Mouse (Mus musculus) midbrain, embryonic 15.5 days (tissue): ENCODE results near the gene Slc35b3. TPM values are rescaled to one million over a fixed set of nuclear protein-coding genes. Genes with fewer than 3 reads are reported as not detected.

ENCODE experiments used
- ATAC-seq: fragments of 200-750 bp; cut with Nextera tagmentation; replicated peaks from 2 replicates; pipeline ENCODE4 v1.8.0; 2017; ENCODE audit warnings: moderate TSS enrichment
- H3K27ac ChIP-seq: fragments of 300-500 bp; sonication (generic); 2 replicates; pipeline ENCODE4 v1.5.1; 2015; ENCODE audit warnings: mild to moderate bottlenecking, inconsistent platforms
- H3K27me3 ChIP-seq: fragments of 300-500 bp; sonication (generic); replicated peaks from 2 replicates; pipeline ENCODE4 v1.6.1; 2015; ENCODE audit warnings: inconsistent platforms
- H3K36me3 ChIP-seq: fragments of 300-500 bp; sonication (generic); replicated peaks from 2 replicates; pipeline ENCODE4 v1.6.1; 2015; ENCODE audit warnings: inconsistent platforms
- H3K4me1 ChIP-seq: fragments of 300-500 bp; sonication (generic); 2 replicates; pipeline ENCODE4 v1.6.1; 2015; ENCODE audit warnings: inconsistent platforms
- H3K4me2 ChIP-seq: fragments of 300-500 bp; sonication (generic); 2 replicates; pipeline ENCODE4 v1.6.1; 2015; ENCODE audit warnings: inconsistent platforms, mild to moderate bottlenecking, moderate library complexity
- H3K4me3 ChIP-seq: fragments of 300-500 bp; sonication (generic); 2 replicates; pipeline ENCODE4 v1.5.1; 2015; ENCODE audit warnings: mild to moderate bottlenecking, inconsistent platforms
- H3K9ac ChIP-seq: fragments of 300-500 bp; sonication (generic); 2 replicates; pipeline ENCODE4 v1.6.1; 2015; ENCODE audit warnings: mild to moderate bottlenecking, inconsistent platforms
- H3K9me3 ChIP-seq: fragments of 300-500 bp; sonication (generic); 2 replicates; pipeline ENCODE4 v1.6.1; 2016; ENCODE audit warnings: inconsistent platforms
- WGBS: fragments of 180-500 bp; shearing (Covaris S2); methylation state at CpG from one replicate; pipeline ENCODE4 v1.1.7; 2015; ENCODE audit warnings: mixed read lengths; 5-methylcytosine and 5-hydroxymethylcytosine counted together
- polyA plus RNA-seq: library from polyadenylated mRNA; unstranded; fragments of >200 nt; fragmentation: Nextera tagmentation; extraction: Ambion mirVana; gene quantifications from 2 replicates; pipeline ENCODE4 v1.2.1, GENCODE M21; 2015

Gene Slc35b3
- polyA plus RNA-seq, 1 experiment from 2014 or later = 35.4 TPM

DNA sequence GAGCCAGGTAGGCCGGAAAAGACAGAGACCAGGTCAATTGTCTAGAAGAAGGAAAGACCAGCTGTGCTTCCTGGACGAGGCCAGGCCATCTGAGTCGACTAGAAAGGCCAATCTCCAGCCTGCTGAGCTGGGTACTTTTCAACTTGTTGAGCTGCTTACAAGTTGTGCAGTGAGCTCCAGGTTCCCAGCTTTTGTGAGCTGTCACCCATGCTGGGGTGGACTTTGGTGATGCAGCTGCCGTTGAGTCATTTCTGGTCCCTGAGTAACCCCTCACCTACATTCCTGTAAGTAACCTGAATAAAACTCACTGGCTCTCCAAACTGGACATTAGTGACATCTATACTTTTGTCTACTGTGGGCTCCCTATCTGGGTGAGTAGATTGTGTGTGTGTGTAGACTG lies 10.4 kb upstream of the Slc35b3 start:
- no peaks in the 10 kb centered on the region for H3K9me3 ChIP-seq
- H3K9ac ChIP-seq = no peak overlapping the region
- no peak for ATAC-seq
- no peaks in the 10 kb centered on the region for H3K36me3 ChIP-seq
- no peak overlapping the region for H3K4me3 ChIP-seq
- H3K27me3 ChIP-seq = no peaks in the 10 kb centered on the region
- no peaks in the 10 kb centered on the region for H3K4me1 ChIP-seq
- H3K27ac ChIP-seq = no peak overlapping the region
- 81% methylated on average over 4 of the region's 4 CpGs for WGBS
- H3K4me2 ChIP-seq = no peak overlapping the region

GRCm38 (mm10) chr13:38967518-38967917 lies 6.8 kb upstream of the Slc35b3 start:
- Histone ChIP-seq H3K27me3 (no peaks in the 10 kb centered on the region), H3K4me1 (no peaks in the 10 kb centered on the region), H3K4me2 (no peak overlapping the region), H3K9ac (no peak overlapping the region), H3K27ac (no peak overlapping the region), H3K36me3 (no peaks in the 10 kb centered on the region), H3K9me3 (no peaks in the 10 kb centered on the region), H3K4me3 (no peak overlapping the region)
- WGBS = 84% methylated on average over 1 of the region's 1 CpGs
- ATAC-seq = no peak

DNA sequence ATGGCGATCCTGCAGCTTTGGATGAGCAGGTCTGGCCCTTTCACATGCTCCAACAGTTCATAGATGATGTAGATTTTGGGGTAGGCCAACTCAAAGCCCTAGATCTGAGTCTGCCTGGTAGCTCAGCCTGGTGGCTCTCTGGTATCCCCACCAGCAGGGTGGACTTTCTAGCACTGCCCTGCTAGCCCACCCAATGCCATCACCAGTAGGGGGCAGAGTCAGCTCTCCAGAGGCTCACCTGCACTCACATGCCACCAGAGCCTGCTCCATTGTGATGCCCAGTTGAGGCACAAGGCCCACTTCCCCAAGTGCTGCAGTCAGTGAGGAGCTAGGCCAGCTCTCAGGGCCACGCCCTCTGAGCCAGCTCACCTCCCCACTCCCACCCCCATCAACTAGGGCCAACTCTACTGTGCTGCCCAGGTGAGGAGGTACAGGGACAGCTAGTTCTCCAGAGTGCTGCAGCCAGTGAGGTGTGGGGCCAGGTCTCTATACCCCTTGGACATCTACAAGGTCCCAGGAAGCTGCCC lies 6.3 kb upstream of the Slc35b3 start:
- ATAC-seq = no peak; the same call in 1 of the 2 replicates
- Histone ChIP-seq H3K4me1 (no peaks in the 10 kb centered on the region), H3K4me3 (no peak overlapping the region), H3K36me3 (no peaks in the 10 kb centered on the region), H3K9me3 (no peaks in the 10 kb centered on the region), H3K27me3 (no peaks in the 10 kb centered on the region), H3K27ac (no peak overlapping the region), H3K9ac (no peak overlapping the region), H3K4me2 (no peak overlapping the region)
- WGBS = 92% methylated on average over 2 of the region's 2 CpGs

DNA sequence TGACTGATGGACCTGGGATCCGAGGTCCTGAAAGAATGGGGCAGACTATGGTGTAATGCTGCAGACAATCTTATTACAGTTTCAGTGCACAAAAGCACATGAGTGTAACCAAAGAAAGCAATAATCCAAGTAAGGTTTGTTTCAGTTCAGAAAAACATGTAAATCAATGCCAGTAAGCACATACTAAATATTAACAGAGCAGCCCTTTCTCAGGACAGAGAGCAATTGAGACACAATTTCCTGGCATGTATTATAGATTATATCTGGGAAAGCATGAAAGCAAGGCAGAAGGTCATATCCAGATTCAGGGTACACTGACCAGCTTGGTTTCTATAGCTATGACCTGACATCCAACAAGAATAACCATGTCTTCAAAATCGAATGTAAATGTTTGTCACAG lies 2.1 kb upstream of the Slc35b3 start:
- 74% methylated on average over 2 of the region's 2 CpGs for WGBS
- Histone ChIP-seq H3K4me3 (no peak overlapping the region), H3K4me2 (no peak overlapping the region), H3K9ac (no peak overlapping the region), H3K36me3 (no peaks in the 10 kb centered on the region), H3K4me1 (peaks cover 22% of the 10 kb centered on the region), H3K27ac (no peak overlapping the region), H3K9me3 (no peaks in the 10 kb centered on the region), H3K27me3 (no peaks in the 10 kb centered on the region)
- no peak for ATAC-seq

DNA sequence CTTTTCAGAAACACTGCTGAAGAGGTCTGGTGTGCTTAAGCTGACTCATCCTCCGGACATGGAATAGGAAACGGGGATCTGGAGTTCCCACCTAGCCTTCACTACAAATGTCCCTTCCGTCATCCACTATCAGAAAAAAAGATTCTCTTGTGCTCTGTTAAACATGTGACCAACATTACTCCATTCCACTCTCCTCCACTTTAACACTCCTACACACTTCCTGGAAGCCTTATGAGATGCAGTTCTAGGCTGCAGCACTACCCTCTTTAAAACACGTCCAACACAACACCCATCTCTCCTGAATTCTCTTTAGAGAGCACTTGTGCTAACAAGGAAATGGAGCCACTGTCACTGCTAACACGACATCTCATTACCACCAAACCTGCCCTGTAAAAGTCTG lies 2.6 kb downstream of the Slc35b3 start:
- peaks cover 23% of the 10 kb centered on the region for H3K4me1 ChIP-seq
- H3K27me3 ChIP-seq = no peaks in the 10 kb centered on the region
- H3K9me3 ChIP-seq = no peaks in the 10 kb centered on the region
- peaks cover 8% of the 10 kb centered on the region; the same call in 1 of the 2 replicates for H3K36me3 ChIP-seq
- H3K9ac ChIP-seq = no peak overlapping the region
- no peak overlapping the region for H3K4me3 ChIP-seq
- no peak overlapping the region for H3K4me2 ChIP-seq
- H3K27ac ChIP-seq = no peak overlapping the region
- ATAC-seq = no peak
- WGBS = 81% methylated on average over 5 of the region's 5 CpGs

DNA sequence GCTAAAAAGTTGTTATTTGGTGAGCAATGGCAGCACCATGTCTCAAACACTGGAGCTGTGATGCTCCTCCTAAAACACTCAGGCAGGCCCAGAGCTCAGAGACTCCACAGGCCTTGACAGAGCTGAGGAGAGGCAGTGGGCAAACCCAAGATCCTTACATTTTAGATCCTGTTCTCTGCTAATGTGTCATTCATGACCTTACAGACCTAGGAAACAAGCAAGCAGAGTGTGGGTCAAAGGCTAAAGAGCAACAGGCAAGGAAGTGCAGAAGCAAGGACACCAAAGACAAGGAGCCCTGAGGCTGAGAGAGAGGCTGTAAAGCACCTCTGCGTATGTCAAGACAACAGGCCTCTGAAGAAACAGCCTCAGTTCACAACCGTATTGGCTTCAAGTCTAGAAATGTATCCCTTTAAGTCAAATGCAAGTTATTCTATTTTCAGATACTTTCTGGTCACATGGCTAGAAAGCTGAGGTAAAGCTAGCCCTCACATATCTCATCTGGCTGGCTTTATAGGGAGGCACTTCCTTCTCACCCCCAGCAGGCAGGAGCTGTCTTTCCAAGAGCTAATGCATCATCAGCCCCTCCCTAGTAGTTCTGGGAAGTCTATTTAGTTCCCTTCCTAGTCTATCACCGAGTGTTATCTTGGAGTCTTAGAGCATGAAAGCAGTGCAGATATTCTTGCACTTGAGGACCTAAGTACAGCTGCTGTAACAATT lies 14.2 kb downstream of the Slc35b3 start:
- Histone ChIP-seq H3K36me3 (peaks cover 18% of the 10 kb centered on the region), H3K9ac (no peak overlapping the region), H3K27ac (no peak overlapping the region), H3K27me3 (no peaks in the 10 kb centered on the region), H3K4me1 (no peaks in the 10 kb centered on the region), H3K4me3 (no peak overlapping the region), H3K4me2 (no peak overlapping the region), H3K9me3 (no peaks in the 10 kb centered on the region)
- 93% methylated on average over 3 of the region's 3 CpGs for WGBS
- ATAC-seq = no peak

- H3K4me3 ChIP-seq = no peak overlapping the region
- no peak for ATAC-seq
- H3K4me1 ChIP-seq = no peaks in the 10 kb centered on the region
- no peaks in the 10 kb centered on the region for H3K27me3 ChIP-seq
- WGBS = 87% methylated on average over 1 of the region's 1 CpGs
- no peak overlapping the region for H3K4me2 ChIP-seq
- H3K36me3 ChIP-seq = peaks cover 19% of the 10 kb centered on the region
- no peak overlapping the region for H3K9ac ChIP-seq
- H3K27ac ChIP-seq = no peak overlapping the region
- H3K9me3 ChIP-seq = no peaks in the 10 kb centered on the region
These were observed 14.9 kb downstream of the Slc35b3 start for GRCm38 (mm10) chr13:38945767-38946166.

- WGBS = 94% methylated on average over 6 of the region's 6 CpGs
- no peaks in the 10 kb centered on the region for H3K27me3 ChIP-seq
- no peak overlapping the region for H3K4me2 ChIP-seq
- H3K4me1 ChIP-seq = no peaks in the 10 kb centered on the region
- no peak overlapping the region for H3K27ac ChIP-seq
- H3K9ac ChIP-seq = no peak overlapping the region
- no peak overlapping the region for H3K4me3 ChIP-seq
- peaks cover 22% of the 10 kb centered on the region for H3K36me3 ChIP-seq
- no peak for ATAC-seq
- no peaks in the 10 kb centered on the region for H3K9me3 ChIP-seq
These were observed 15.7 kb downstream of the Slc35b3 start for GRCm38 (mm10) chr13:38944951-38945350.

DNA sequence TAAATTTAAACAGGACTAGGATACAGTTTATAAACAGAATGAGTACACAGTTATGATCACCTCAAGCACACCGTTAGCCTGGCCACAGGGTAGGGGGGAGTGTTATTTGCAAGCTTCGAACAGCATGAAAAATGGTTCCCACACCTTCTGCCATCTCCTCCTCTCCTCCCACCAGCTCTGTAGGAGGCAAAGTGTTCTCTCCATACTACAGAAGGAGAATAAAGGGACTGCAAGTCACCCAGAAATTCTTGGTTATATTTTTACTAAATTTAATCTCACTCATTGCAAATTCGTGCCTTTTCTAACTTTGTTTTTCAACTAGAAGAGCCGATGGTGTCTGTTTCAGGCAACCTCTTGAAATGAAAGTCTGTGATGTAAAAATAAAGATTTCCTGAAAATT lies 18.9 kb downstream of the Slc35b3 start:
- Histone ChIP-seq H3K27ac (no peak overlapping the region), H3K4me2 (no peak overlapping the region), H3K9ac (no peak overlapping the region), H3K4me3 (no peak overlapping the region), H3K9me3 (no peaks in the 10 kb centered on the region), H3K36me3 (peaks cover 25% of the 10 kb centered on the region), H3K27me3 (no peaks in the 10 kb centered on the region), H3K4me1 (no peaks in the 10 kb centered on the region)
- WGBS = 97% methylated on average over 4 of the region's 4 CpGs
- no peak for ATAC-seq

GRCm38 (mm10) chr13:38941280-38941679 lies 19.4 kb downstream of the Slc35b3 start:
- 95% methylated on average over 19 of the region's 19 CpGs for WGBS
- Histone ChIP-seq H3K4me1 (no peaks in the 10 kb centered on the region), H3K4me3 (no peak overlapping the region), H3K27me3 (no peaks in the 10 kb centered on the region), H3K27ac (no peak overlapping the region), H3K9ac (no peak overlapping the region), H3K9me3 (no peaks in the 10 kb centered on the region), H3K4me2 (no peak overlapping the region), H3K36me3 (peaks cover 28% of the 10 kb centered on the region)
- ATAC-seq = no peak

DNA sequence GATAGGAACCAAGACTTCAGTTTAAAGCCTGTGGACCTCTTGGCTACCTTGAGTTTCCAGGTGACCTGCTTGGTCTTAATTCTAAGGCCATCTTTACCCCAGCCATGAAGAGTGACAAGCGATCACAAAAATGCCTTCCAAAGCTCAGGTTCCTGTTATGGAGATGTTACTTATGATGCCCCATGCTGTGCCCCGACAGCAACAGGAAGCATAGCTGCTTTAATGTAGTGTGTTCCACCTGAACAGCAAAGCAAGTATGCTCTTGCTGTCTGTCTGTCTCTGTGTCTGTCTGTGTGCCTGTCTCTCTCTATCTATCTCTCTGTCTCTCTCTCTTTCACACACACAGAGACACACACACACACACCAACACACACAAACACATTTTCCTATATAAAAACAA lies 22.2 kb downstream of the Slc35b3 start:
- 90% methylated on average over 2 of the region's 2 CpGs for WGBS
- Histone ChIP-seq H3K36me3 (peaks cover 32% of the 10 kb centered on the region), H3K27ac (no peak overlapping the region), H3K4me3 (no peak overlapping the region), H3K27me3 (no peaks in the 10 kb centered on the region), H3K4me1 (no peaks in the 10 kb centered on the region), H3K9me3 (no peaks in the 10 kb centered on the region), H3K9ac (no peak overlapping the region), H3K4me2 (no peak overlapping the region)
- ATAC-seq = no peak

- 92% methylated on average over 10 of the region's 10 CpGs for WGBS
- no peak overlapping the region for H3K9ac ChIP-seq
- peaks cover 43% of the 10 kb centered on the region for H3K36me3 ChIP-seq
- H3K27ac ChIP-seq = no peak overlapping the region
- H3K4me2 ChIP-seq = no peak overlapping the region
- no peak for ATAC-seq
- H3K27me3 ChIP-seq = no peaks in the 10 kb centered on the region
- H3K4me3 ChIP-seq = no peak overlapping the region
- no peaks in the 10 kb centered on the region for H3K9me3 ChIP-seq
- H3K4me1 ChIP-seq = no peaks in the 10 kb centered on the region
These were observed 23.7 kb downstream of the Slc35b3 start for GRCm38 (mm10) chr13:38936860-38937471.
